Mouse (Mus musculus) common myeloid progenitor, adult 5-6 weeks (primary cell): ENCODE measurements around the gene Sp2. TPM values are rescaled to one million over a fixed set of nuclear protein-coding genes. Genes with fewer than 3 reads are reported as not detected.

Source experiments
- ATAC-seq: replicated peaks from 2 replicates; pipeline ENCODE4 v1.8.0; 2016; ENCODE audit warnings: low read depth, mild to moderate bottlenecking, moderate TSS enrichment, inconsistent platforms; ENCODE audit not compliant: poor library complexity, severe bottlenecking
- total RNA-seq: library from RNA; stranded (forward); fragments of 200-1000, 187-1606 nt; gene quantifications from 2 replicates; pipeline ENCODE4 v1.2.3, GENCODE M21; 2017

Gene Sp2
- total RNA-seq, 1 experiment from 2014 or later = 3.6 TPM

- no peak for ATAC-seq
Observed at GRCm38 (mm10) chr11:96996773-96997379, 14.1 kb upstream of the Sp2 start.

GRCm38 (mm10) chr11:96995836-96996772 lies 13.3 kb upstream of the Sp2 start:
- ATAC-seq = no peak

- no peak for ATAC-seq
Observed at GRCm38 (mm10) chr11:96995031-96995430, 12.3 kb upstream of the Sp2 start.

- ATAC-seq = peak; percentile 81
Observed at GRCm38 (mm10) chr11:96992722-96993311, 10.1 kb upstream of the Sp2 start.

GRCm38 (mm10) chr11:96991501-96991900 lies 8.7 kb upstream of the Sp2 start:
- ATAC-seq = no peak

GRCm38 (mm10) chr11:96987873-96988655 lies 5.3 kb upstream of the Sp2 start:
- peak; percentile 34; the same call in 1 of the 2 replicates for ATAC-seq

GRCm38 (mm10) chr11:96986463-96986862 lies 3.7 kb upstream of the Sp2 start:
- no peak for ATAC-seq

GRCm38 (mm10) chr11:96984903-96985302 lies 2.1 kb upstream of the Sp2 start:
- no peak for ATAC-seq

- ATAC-seq = peak; percentile 33
Observed at GRCm38 (mm10) chr11:96982355-96982754, 404 bp downstream of the Sp2 start.

GRCm38 (mm10) chr11:96981461-96981860 lies 1.3 kb downstream of the Sp2 start:
- no peak for ATAC-seq

GRCm38 (mm10) chr11:96980021-96980420 lies 2.7 kb downstream of the Sp2 start:
- ATAC-seq = no peak

GRCm38 (mm10) chr11:96979329-96979728 lies 3.4 kb downstream of the Sp2 start:
- ATAC-seq = no peak

GRCm38 (mm10) chr11:96978401-96979246 lies 4.1 kb downstream of the Sp2 start:
- ATAC-seq = no peak

GRCm38 (mm10) chr11:96977606-96978400 lies 5.0 kb downstream of the Sp2 start:
- peak; percentile 88 for ATAC-seq

GRCm38 (mm10) chr11:96976911-96977591 lies 5.7 kb downstream of the Sp2 start:
- ATAC-seq = peak; percentile 5; the same call in 1 of the 2 replicates

GRCm38 (mm10) chr11:96976379-96976687 lies 6.4 kb downstream of the Sp2 start:
- no peak for ATAC-seq

- no peak for ATAC-seq
Observed at GRCm38 (mm10) chr11:96975511-96976378, 7.0 kb downstream of the Sp2 start.
